Mouse (Mus musculus): Measurements from ENCODE around the gene Ramp2. TPM values are rescaled to one million over a fixed set of nuclear protein-coding genes. Genes with fewer than 3 reads are reported as not detected.

The Ramp2 gene
- total RNA-seq (2021) = 10 to 100 TPM; 33.2 to 39.4 TPM

GRCm38 (mm10) chr11:101245855-101246701, at the start of gene Ramp2:
TSS of gene Ramp2 (plus strand) at chr11:101246028.
- peak; percentile 25 to 38 for DNase-seq (ENCODE audit: low spot score in 2 of 2)
- intact Hi-C loops (cut with DNase I) = no loop called here

- intact Hi-C loops (cut with DNase I) = no loop called here
- no peak for DNase-seq (ENCODE audit: low spot score in 2 of 2)
Measured at GRCm38 (mm10) chr11:101196175-101196574, 49.7 kb upstream of the Ramp2 start.

GRCm38 (mm10) chr11:101199555-101199954, 46.3 kb upstream of the Ramp2 start:
- no peak for DNase-seq (ENCODE audit: low spot score in 2 of 2)
- intact Hi-C loops (cut with DNase I) = no loop called here

- intact Hi-C loops (cut with DNase I) = no loop called here
- DNase-seq (ENCODE audit: low spot score in 2 of 2) = no peak
Measured at GRCm38 (mm10) chr11:101200986-101201385, 44.8 kb upstream of the Ramp2 start.

GRCm38 (mm10) chr11:101211970-101212369, 33.9 kb upstream of the Ramp2 start:
- intact Hi-C loops (cut with DNase I) = loop anchor here (2.0 to 5.0 kb wide), 3 partner anchors 37 to 185 kb away; partner anchors contain the start of gene Becn1
- no peak for DNase-seq (ENCODE audit: low spot score in 2 of 2)

GRCm38 (mm10) chr11:101216936-101217335, 28.9 kb upstream of the Ramp2 start:
- intact Hi-C loops (cut with DNase I) = no loop called here
- DNase-seq (ENCODE audit: low spot score in 2 of 2) = no peak

GRCm38 (mm10) chr11:101218436-101219055, 27.3 kb upstream of the Ramp2 start:
- DNase-seq (ENCODE audit: low spot score in 2 of 2) = no peak
- intact Hi-C loops (cut with DNase I) = no loop called here

GRCm38 (mm10) chr11:101220853-101221252, 25.0 kb upstream of the Ramp2 start:
- intact Hi-C loops (cut with DNase I) = no loop called here

GRCm38 (mm10) chr11:101221306-101221986, 24.4 kb upstream of the Ramp2 start:
- no peak for DNase-seq (ENCODE audit: low spot score in 2 of 2)
- intact Hi-C loops (cut with DNase I) = no loop called here

More at GRCm38 (mm10) chr11:101220853-101221252, 25.0 kb upstream of the Ramp2 start:
- DNase-seq (ENCODE audit: low spot score in 2 of 2) = no peak

- DNase-seq (ENCODE audit: low spot score in 2 of 2) = no peak
- intact Hi-C loops (cut with DNase I) = no loop called here
Measured at GRCm38 (mm10) chr11:101224337-101224736, 21.5 kb upstream of the Ramp2 start.

- intact Hi-C loops (cut with DNase I) = no loop called here
- no peak for DNase-seq (ENCODE audit: low spot score in 2 of 2)
Measured at GRCm38 (mm10) chr11:101225331-101226064, 20.3 kb upstream of the Ramp2 start.

- intact Hi-C loops (cut with DNase I) = no loop called here
Measured at GRCm38 (mm10) chr11:101226065-101226701, 19.6 kb upstream of the Ramp2 start, which contains the start of gene Ezh1. TSS of gene Ezh1 (minus strand) at chr11:101226463.

GRCm38 (mm10) chr11:101229361-101229900, 16.4 kb upstream of the Ramp2 start:
- intact Hi-C loops (cut with DNase I) = no loop called here
- DNase-seq (ENCODE audit: low spot score in 2 of 2) = no peak

More at GRCm38 (mm10) chr11:101226065-101226701, 19.6 kb upstream of the Ramp2 start, which contains the start of gene Ezh1:
- DNase-seq (ENCODE audit: low spot score in 2 of 2) = peak; percentile 91

GRCm38 (mm10) chr11:101230061-101230511, 15.7 kb upstream of the Ramp2 start:
- DNase-seq (ENCODE audit: low spot score in 2 of 2) = no peak
- intact Hi-C loops (cut with DNase I) = no loop called here

GRCm38 (mm10) chr11:101230526-101230925, 15.3 kb upstream of the Ramp2 start:
- intact Hi-C loops (cut with DNase I) = no loop called here
- no peak for DNase-seq (ENCODE audit: low spot score in 2 of 2)

GRCm38 (mm10) chr11:101230991-101231871, 14.6 kb upstream of the Ramp2 start:
- DNase-seq (ENCODE audit: low spot score in 2 of 2) = peak; percentile 11 to 31
- intact Hi-C loops (cut with DNase I) = no loop called here

GRCm38 (mm10) chr11:101232010-101232839, 13.6 kb upstream of the Ramp2 start:
- intact Hi-C loops (cut with DNase I) = no loop called here
- DNase-seq (ENCODE audit: low spot score in 2 of 2) = no peak
